Mouse (Mus musculus) thymus, adult 2 months (tissue): ENCODE data around the gene Arhgap19.

ENCODE experiments used
- CTCF ChIP-seq: fragments of 200-500 bp; IDR thresholded peaks from 2 replicates; pipeline ENCODE4 v1.5.1; 2012; ENCODE audit warnings: mild to moderate bottlenecking, control low read depth, low read length, moderate library complexity, borderline replicate concordance; ENCODE audit not compliant: control insufficient read depth, poor library complexity, insufficient read depth; ENCODE audit errors: extremely low read depth
- POLR2A ChIP-seq: fragments of 200-500 bp; IDR thresholded peaks from 2 replicates; pipeline ENCODE4 v1.6.1; 2012; ENCODE audit warnings: mild to moderate bottlenecking, low read length, control low read depth, moderate library complexity; ENCODE audit not compliant: control insufficient read depth, poor library complexity, insufficient read depth; ENCODE audit errors: extremely low read depth

GRCm38 (mm10) chr19:41828941-41829340, 27.1 kb upstream of the Arhgap19 start:
- TF ChIP-seq CTCF (no peak), POLR2A (no peak)
